Mouse (Mus musculus) kidney, adult 2 months (tissue): ENCODE measurements at regions not wholly inside any gene's neighbourhood (a gene's known extent, or its start where the extent isn't known, plus 50 kb on each side); places are given as distances from the start of the nearest gene placed in this dataset.

ENCODE experiments used
- DNase-seq: peaks from one replicate; pipeline ENCODE4 v3.0.0; 2021
- H3K27ac ChIP-seq: fragments of 200-500 bp; 2 replicates; pipeline ENCODE4 v1.5.1; 2012; ENCODE audit warnings: low read depth, low read length, control low read depth, inconsistent platforms; ENCODE audit not compliant: insufficient read depth
- H3K27me3 ChIP-seq: fragments of 200-500 bp; replicated peaks from 2 replicates; pipeline ENCODE4 v1.6.1; 2012; ENCODE audit warnings: mild to moderate bottlenecking, moderate library complexity, low read length, inconsistent platforms; ENCODE audit not compliant: control insufficient read depth, insufficient read depth
- H3K36me3 ChIP-seq: fragments of 200-500 bp; 2 replicates; pipeline ENCODE4 v1.6.1; 2012; ENCODE audit warnings: mild to moderate bottlenecking, moderate library complexity, low read length, inconsistent platforms; ENCODE audit not compliant: control insufficient read depth, insufficient read depth
- H3K4me1 ChIP-seq: fragments of 200-500 bp; 2 replicates; pipeline ENCODE4 v1.6.1; 2011; ENCODE audit warnings: low read length; ENCODE audit not compliant: control insufficient read depth, insufficient read depth
- H3K4me3 ChIP-seq: fragments of 200-500 bp; 2 replicates; pipeline ENCODE4 v1.5.1; 2011; ENCODE audit warnings: mild to moderate bottlenecking, low read depth, low read length, control low read depth; ENCODE audit not compliant: insufficient read depth
- CTCF ChIP-seq: fragments of 200-500 bp; conservative IDR thresholded peaks from 2 replicates; pipeline ENCODE4 v1.5.1; 2011; ENCODE audit warnings: low read depth, mild to moderate bottlenecking, control low read depth, low read length, moderate library complexity, mixed read lengths; ENCODE audit not compliant: insufficient read depth, insufficient read length
- POLR2A ChIP-seq: fragments of 200-500 bp; IDR thresholded peaks from one replicate; pipeline ENCODE4 v1.6.1; 2011; ENCODE audit warnings: low read depth, low read length, control low read depth
- WGBS: fragments of 180-500 bp; shearing (Covaris S2); methylation state at CpG from one replicate; pipeline ENCODE4 v1.1.7; 2018; 5-methylcytosine and 5-hydroxymethylcytosine counted together

GRCm38 (mm10) chr8:8326066-8326834 is 334.8 kb downstream of the Efnb2 start:
- Histone ChIP-seq H3K27ac (no peak overlapping the region), H3K4me3 (no peak overlapping the region), H3K4me1 (no peaks in the 10 kb centered on the region), H3K27me3 (no peaks in the 10 kb centered on the region), H3K36me3 (no peaks in the 10 kb centered on the region)
- peak; percentile 18 for DNase-seq
- TF ChIP-seq POLR2A (no peak), CTCF (no peak)
- 44% methylated on average over 16 of the region's 16 CpGs for whole genome bisulfite sequencing

- peak; percentile 14 for DNase-seq
- Histone ChIP-seq H3K36me3 (no peaks in the 10 kb centered on the region), H3K27ac (no peak overlapping the region), H3K4me3 (no peak overlapping the region), H3K27me3 (no peaks in the 10 kb centered on the region), H3K4me1 (no peaks in the 10 kb centered on the region)
- 26% methylated on average over 4 of the region's 4 CpGs for WGBS
- TF ChIP-seq POLR2A (no peak), CTCF (no peak)
Measured at GRCm38 (mm10) chr8:8325420-8325819, 335.6 kb downstream of the Efnb2 start.

GRCm38 (mm10) chr8:8324520-8324919 is 336.5 kb downstream of the Efnb2 start:
- no peaks in the 10 kb centered on the region for H3K36me3 ChIP-seq
- no peak overlapping the region for H3K27ac ChIP-seq
- no peaks in the 10 kb centered on the region for H3K27me3 ChIP-seq
- 81% methylated on average over 5 of the region's 5 CpGs for WGBS
- DNase-seq = no peak
- H3K4me3 ChIP-seq = no peak overlapping the region
- TF ChIP-seq CTCF (no peak), POLR2A (no peak)
- H3K4me1 ChIP-seq = no peaks in the 10 kb centered on the region

- Histone ChIP-seq H3K4me1 (no peaks in the 10 kb centered on the region), H3K4me3 (no peak overlapping the region), H3K36me3 (no peaks in the 10 kb centered on the region), H3K27ac (no peak overlapping the region), H3K27me3 (no peaks in the 10 kb centered on the region)
- no peak for TF ChIP-seq POLR2A
- TF ChIP-seq CTCF = no peak
- 76% methylated on average over 7 of the region's 7 CpGs for WGBS
- no peak for DNase-seq
Measured at GRCm38 (mm10) chr8:8308253-8308652, 352.8 kb downstream of the Efnb2 start.

- H3K36me3 ChIP-seq = no peaks in the 10 kb centered on the region
- no peak overlapping the region for H3K4me3 ChIP-seq
- H3K27ac ChIP-seq = no peak overlapping the region
- TF ChIP-seq POLR2A (no peak), CTCF (no peak)
- H3K4me1 ChIP-seq = no peaks in the 10 kb centered on the region
- H3K27me3 ChIP-seq = no peaks in the 10 kb centered on the region
- DNase-seq = no peak
- WGBS = 72% methylated on average over 9 of the region's 9 CpGs
Measured at GRCm38 (mm10) chr8:8307487-8307886, 353.6 kb downstream of the Efnb2 start.

- DNase-seq = no peak
- TF ChIP-seq CTCF (no peak), POLR2A (no peak)
- 80% methylated on average over 6 of the region's 6 CpGs for WGBS
- Histone ChIP-seq H3K27ac (no peak overlapping the region), H3K36me3 (no peaks in the 10 kb centered on the region), H3K4me3 (no peak overlapping the region), H3K4me1 (no peaks in the 10 kb centered on the region), H3K27me3 (no peaks in the 10 kb centered on the region)
Measured at GRCm38 (mm10) chr8:8299965-8300767, 360.9 kb downstream of the Efnb2 start.

- Histone ChIP-seq H3K4me1 (no peaks in the 10 kb centered on the region), H3K4me3 (no peak overlapping the region), H3K27me3 (no peaks in the 10 kb centered on the region), H3K36me3 (no peaks in the 10 kb centered on the region), H3K27ac (no peak overlapping the region)
- TF ChIP-seq CTCF (no peak), POLR2A (no peak)
- WGBS = 37% methylated on average over 6 of the region's 6 CpGs
- no peak for DNase-seq
Measured at GRCm38 (mm10) chr8:8292577-8293247, 368.3 kb downstream of the Efnb2 start.
